ENCODE assay signal across 8 mouse cellular contexts in the genomic region with DNA sequence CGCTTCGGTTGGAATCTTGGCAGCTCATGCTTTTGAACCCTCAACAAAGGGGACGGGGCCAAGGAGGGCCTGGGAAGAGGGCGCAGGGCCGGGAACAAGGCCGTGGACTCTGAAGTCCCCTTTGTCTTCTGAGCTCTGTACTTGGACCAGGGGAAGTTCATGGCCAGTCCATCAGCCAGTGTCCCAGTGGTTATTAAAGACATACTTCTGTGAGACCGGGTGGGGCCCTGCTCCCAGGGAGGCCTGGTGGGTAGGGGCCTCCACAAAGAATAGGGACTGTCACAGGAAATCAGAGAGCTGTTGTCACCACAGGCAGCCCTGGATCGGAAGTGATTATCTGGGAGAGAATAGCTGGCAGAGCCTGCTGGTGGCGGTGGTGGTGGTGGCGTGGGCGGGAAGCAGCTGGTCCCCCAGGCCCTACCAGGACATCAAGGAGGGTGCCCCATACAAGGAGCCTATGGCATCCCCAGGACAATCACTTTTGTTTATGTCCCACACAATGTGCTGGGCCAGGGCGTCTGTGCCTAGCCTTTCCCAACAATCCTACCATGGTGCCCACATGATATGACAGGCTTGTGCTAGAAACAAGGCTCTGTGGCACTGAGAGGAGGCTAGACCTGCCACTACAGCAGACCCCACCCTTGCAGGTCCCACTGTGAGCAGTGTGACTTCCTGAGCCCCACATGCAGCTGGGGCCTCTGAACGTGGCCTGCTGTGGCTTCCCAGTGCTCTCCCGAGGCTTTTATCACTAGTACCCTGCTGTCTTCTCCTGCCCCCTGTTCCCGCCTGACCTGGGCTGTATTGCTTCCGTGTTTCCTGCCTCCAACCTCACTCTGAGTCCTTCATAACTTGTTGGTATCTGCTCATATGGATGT.
DNase-seq lines count a peak whose midpoint lies in the region; ATAC-seq and TF ChIP-seq lines count a peak whose summit lies in the region.
"Had no signal": no experiment of that assay in that cellular context is flagged by ENCODE, and none has a peak within 500 bp of the region (broad histone marks: within the 10 kb centered on the region; RNA-seq: fewer than 3 reads in every experiment).

No protein-coding gene starts in this region.

- H3K4me2 ChIP-seq in lung, embryonic 16.5 days (ENCODE audit: low read depth, low read length), result no peak overlapping the region
- no peak overlapping the region for H3K4me2 ChIP-seq in forebrain, embryonic 15.5 days (replicated peaks)
- H3K4me2 ChIP-seq: heart, embryonic 11.5 days had no signal

- peaks cover 3% of the 10 kb centered on the region for H3K4me1 ChIP-seq in lung, embryonic 16.5 days (replicated peaks; ENCODE audit: control insufficient read depth, insufficient read depth, low read length)
- peaks cover 4% of the 10 kb centered on the region for H3K4me1 ChIP-seq in forebrain, embryonic 15.5 days
- H3K4me1 ChIP-seq in limb, embryonic 10.5 days, result peaks cover 13% of the 10 kb centered on the region; the same call in 1 of the 2 replicates
- peaks cover 23% of the 10 kb centered on the region for H3K4me1 ChIP-seq in thymus, adult 2 months (replicated peaks; ENCODE audit: control insufficient read depth, insufficient read depth, low read length)

- H3K9me3 ChIP-seq in lung, embryonic 16.5 days (ENCODE audit: control insufficient read depth, low read length), result no peaks in the 10 kb centered on the region
- H3K9me3 ChIP-seq in forebrain, embryonic 15.5 days, result no peaks in the 10 kb centered on the region
- no peaks in the 10 kb centered on the region for H3K9me3 ChIP-seq in limb, embryonic 10.5 days (replicated peaks)

- H3K36me3 ChIP-seq in lung, embryonic 16.5 days (ENCODE audit: control insufficient read depth, insufficient read depth, low read length), result no peaks in the 10 kb centered on the region
- no peaks in the 10 kb centered on the region for H3K36me3 ChIP-seq in forebrain, embryonic 15.5 days
- H3K36me3 ChIP-seq in limb, embryonic 10.5 days, result no peaks in the 10 kb centered on the region
- H3K36me3 ChIP-seq in thymus, adult 2 months (ENCODE audit: control insufficient read depth, insufficient read depth, low read length), result no peaks in the 10 kb centered on the region

- TF ChIP-seq CTCF in thymus, adult 2 months (IDR thresholded peaks at IDR 0.05; ENCODE audit: borderline replicate concordance, control insufficient read depth, extremely low read depth, insufficient read depth, low read length, poor library complexity), result no peak

- intact Hi-C loops in left cerebral cortex, postnatal 14 days (cut with DNase I), result no loop called here

- no peak overlapping the region for H3K27ac ChIP-seq in lung, embryonic 16.5 days (ENCODE audit: low read length)
- H3K27ac ChIP-seq in forebrain, embryonic 15.5 days (replicated peaks), result no peak overlapping the region
- peak overlapping the region; percentile 42; the same call in 1 of the 2 replicates for H3K27ac ChIP-seq in limb, embryonic 10.5 days
- H3K27ac ChIP-seq in thymus, adult 2 months (ENCODE audit: control insufficient read depth, insufficient read depth, low read length), result peak overlapping the region; percentile 35; the same call in 1 of the 2 replicates

- 62% methylated on average over 16 of the region's 16 CpGs for WGBS in lung, embryonic 16.5 days
- 51% methylated on average over 16 of the region's 16 CpGs for WGBS in forebrain, embryonic 15.5 days
- 79% methylated on average over 16 of the region's 16 CpGs for WGBS in limb, embryonic 10.5 days
- WGBS in thymus, adult 2 months, result 64% methylated on average over 16 of the region's 16 CpGs

- H3K4me3 ChIP-seq in lung, embryonic 16.5 days (ENCODE audit: low read length), result no peak overlapping the region
- H3K4me3 ChIP-seq in forebrain, embryonic 15.5 days, result no peak overlapping the region
- H3K4me3 ChIP-seq in limb, embryonic 10.5 days, result no peak overlapping the region
- H3K4me3 ChIP-seq in thymus, adult 2 months (ENCODE audit: control insufficient read depth, insufficient read depth, low read length), result no peak overlapping the region

- no peak for DNase-seq in lung, postnatal 25 days (ENCODE audit: low spot score)
- DNase-seq in limb, embryonic 10.5 days (ENCODE audit: low spot score), result no peak
- DNase-seq in thymus, adult 2 months, result peak; percentile 49
- no peak for DNase-seq in adrenal gland, postnatal 10 days
- no peak for DNase-seq in left cerebral cortex, postnatal 14 days (ENCODE audit: low spot score in 2 of 2)

- no peak overlapping the region for H3K9ac ChIP-seq in lung, embryonic 16.5 days (ENCODE audit: low read length)
- no peak overlapping the region for H3K9ac ChIP-seq in forebrain, embryonic 15.5 days (replicated peaks)

- peak; percentile 51 for ATAC-seq in lung, embryonic 16.5 days (ENCODE audit: low read depth)
- ATAC-seq in forebrain, embryonic 15.5 days (replicated peaks), result peak; percentile 57; the same call in 1 of the 2 replicates

- TF ChIP-seq POLR2A in thymus, adult 2 months (IDR thresholded peaks at IDR 0.05; ENCODE audit: control insufficient read depth, extremely low read depth, insufficient read depth, low read length, poor library complexity), result no peak

- no peaks in the 10 kb centered on the region for H3K27me3 ChIP-seq in lung, embryonic 16.5 days (ENCODE audit: control insufficient read depth, insufficient read depth, low read depth, low read length)
- H3K27me3 ChIP-seq in forebrain, embryonic 15.5 days, result no peaks in the 10 kb centered on the region
- no peaks in the 10 kb centered on the region for H3K27me3 ChIP-seq in limb, embryonic 10.5 days (ENCODE audit: low read depth, poor library complexity, severe bottlenecking)
- no peaks in the 10 kb centered on the region for H3K27me3 ChIP-seq in thymus, adult 2 months (ENCODE audit: control insufficient read depth, insufficient read depth, low read length)

Comparison
In these comparisons a context has a peak if more than half of its experiments do, and no peak if none do; other contexts are left out.
1. H3K27ac ChIP-seq: peak in limb, embryonic 10.5 days (single experiment) and thymus, adult 2 months (single experiment); none in lung, embryonic 16.5 days (single experiment) and forebrain, embryonic 15.5 days (single experiment).